Mouse (Mus musculus): ENCODE measurements at regions not wholly inside any gene's neighbourhood (a gene's known extent, or its start where the extent isn't known, plus 50 kb on each side); places are given as distances from the start of the nearest gene placed in this dataset.

DNA sequence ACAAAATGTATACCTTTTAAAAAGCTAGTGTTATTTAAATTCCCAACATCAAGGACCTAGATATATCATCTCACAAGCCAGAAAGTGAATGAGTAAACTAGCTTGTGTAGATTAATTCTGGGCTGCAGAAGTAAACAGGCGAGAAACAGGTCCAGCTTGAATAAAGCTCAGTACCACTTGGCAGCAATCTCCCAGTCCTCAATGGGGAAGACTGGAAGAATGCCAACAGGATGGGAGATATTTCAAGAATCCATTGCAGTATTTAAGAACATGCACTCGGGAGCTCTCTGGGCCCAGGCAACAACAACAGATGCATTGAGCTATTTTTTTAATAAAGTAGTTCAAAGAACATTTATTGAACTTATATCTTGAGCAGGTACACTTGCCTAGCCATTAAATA, 152.5 kb upstream of the Gpr101 start:
- Histone ChIP-seq H3K4me1 (ENCODE audit: control insufficient read depth, insufficient read depth, low read length) (no peaks in the 10 kb centered on the region), H3K27ac (ENCODE audit: insufficient read depth, low read depth, low read length) (no peak overlapping the region), H3K4me3 (ENCODE audit: insufficient read depth, low read depth, low read length) (no peak overlapping the region)
- TF ChIP-seq CTCF (IDR thresholded peaks at IDR 0.05; ENCODE audit: insufficient read depth, low read depth, low read length), result no peak
- TF ChIP-seq POLR2A (IDR thresholded peaks at IDR 0.05; ENCODE audit: insufficient read depth, low read depth, low read length), result no peak
- WGBS, result 21% methylated on average over 2 of the region's 2 CpGs

DNA sequence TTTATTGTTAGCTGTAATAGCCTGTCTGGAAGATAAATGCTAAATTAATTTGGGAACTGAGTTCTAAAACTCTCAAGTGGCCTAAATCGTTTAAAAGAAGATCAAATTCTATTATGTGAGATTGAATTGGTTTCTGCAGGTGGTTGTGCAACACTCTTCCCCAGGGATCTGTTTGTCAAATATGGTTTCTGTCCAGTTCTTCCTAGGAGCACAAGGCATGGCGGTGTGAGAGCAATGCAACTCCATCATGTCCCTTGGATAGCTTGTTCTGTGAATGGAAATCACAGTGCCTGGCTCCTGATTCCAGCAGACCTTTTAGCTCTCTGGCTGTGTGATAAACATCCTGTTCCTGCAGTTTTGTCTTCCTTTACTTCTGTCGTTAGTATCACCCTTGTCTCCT, 151.9 kb upstream of the Gpr101 start:
- no peak overlapping the region for H3K4me3 ChIP-seq (ENCODE audit: insufficient read depth, low read depth, low read length)
- no peak for TF ChIP-seq POLR2A (IDR thresholded peaks at IDR 0.05; ENCODE audit: insufficient read depth, low read depth, low read length)
- TF ChIP-seq CTCF (IDR thresholded peaks at IDR 0.05; ENCODE audit: insufficient read depth, low read depth, low read length), result no peak
- no peaks in the 10 kb centered on the region for H3K4me1 ChIP-seq (ENCODE audit: control insufficient read depth, insufficient read depth, low read length)
- WGBS, result 40% methylated on average over 3 of the region's 3 CpGs
- H3K27ac ChIP-seq (ENCODE audit: insufficient read depth, low read depth, low read length), result no peak overlapping the region

All from olfactory bulb, adult 2 months (tissue).